Mouse (Mus musculus) stomach, embryonic 15.5 days (tissue): Measurements from ENCODE around the gene Hsf2bp. TPM values are rescaled to one million over a fixed set of nuclear protein-coding genes. Genes with fewer than 3 reads are reported as not detected.

ENCODE experiments used
- ATAC-seq: fragments of 200-750 bp; cut with Nextera tagmentation; 2 replicates; pipeline ENCODE4 v1.8.0; 2017; ENCODE audit warnings: low read depth, moderate number of reproducible peaks, moderate TSS enrichment; ENCODE audit not compliant: insufficient read depth, low FRiP score
- H3K27ac ChIP-seq: fragments of 300-500 bp; sonication (generic); 2 replicates; pipeline ENCODE4 v1.5.1; 2015; ENCODE audit warnings: mild to moderate bottlenecking, inconsistent platforms
- H3K27me3 ChIP-seq: fragments of 300-500 bp; sonication (generic); replicated peaks from 2 replicates; pipeline ENCODE4 v1.6.1; 2015; ENCODE audit warnings: inconsistent platforms
- H3K36me3 ChIP-seq: fragments of 300-500 bp; sonication (generic); 2 replicates; pipeline ENCODE4 v1.6.1; 2015; ENCODE audit warnings: inconsistent platforms
- H3K4me1 ChIP-seq: fragments of 300-500 bp; sonication (generic); 2 replicates; pipeline ENCODE4 v1.6.1; 2015; ENCODE audit warnings: inconsistent platforms
- H3K4me2 ChIP-seq: fragments of 300-500 bp; sonication (generic); 2 replicates; pipeline ENCODE4 v1.6.1; 2015; ENCODE audit warnings: mild to moderate bottlenecking, inconsistent platforms
- H3K4me3 ChIP-seq: fragments of 300-500 bp; sonication (generic); replicated peaks from 2 replicates; pipeline ENCODE4 v1.5.1; 2015; ENCODE audit warnings: inconsistent platforms
- H3K9ac ChIP-seq: fragments of 300-500 bp; sonication (generic); 2 replicates; pipeline ENCODE4 v1.6.1; 2015; ENCODE audit warnings: inconsistent platforms
- H3K9me3 ChIP-seq: fragments of 300-500 bp; sonication (generic); 2 replicates; pipeline ENCODE4 v1.6.1; 2016; ENCODE audit warnings: inconsistent platforms
- WGBS: fragments of 180-500 bp; shearing (Covaris S2); methylation state at CpG from one replicate; pipeline ENCODE4 v1.1.7; 2015; 5-methylcytosine and 5-hydroxymethylcytosine counted together
- polyA plus RNA-seq: library from polyadenylated mRNA; unstranded; fragments of >200 nt; fragmentation: Nextera tagmentation; extraction: Ambion mirVana; gene quantifications from 2 replicates; pipeline ENCODE4 v1.2.1, GENCODE M21; 2015

The Hsf2bp gene
- polyA plus RNA-seq, 1 experiment from 2014 or later = 0.50 TPM

DNA sequence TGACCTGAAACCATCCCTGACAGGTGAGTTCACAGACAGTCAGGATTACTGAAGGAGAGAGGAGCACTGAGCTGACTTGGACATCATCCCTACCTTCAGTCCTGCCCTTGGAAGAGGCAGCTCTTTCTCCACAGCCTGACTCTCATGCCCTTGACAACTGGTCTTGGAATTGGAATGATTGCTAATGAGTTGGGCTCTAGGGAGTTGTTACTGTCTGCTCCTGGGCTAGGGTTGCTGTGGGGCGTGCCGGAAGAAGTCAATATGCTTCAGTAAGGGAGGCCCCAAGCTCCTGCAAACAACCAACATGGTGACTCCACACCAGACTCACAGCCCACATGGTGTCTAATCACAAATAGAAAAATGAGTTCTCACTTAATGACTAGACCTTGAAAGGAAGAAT lies 21.7 kb upstream of the Hsf2bp start:
- H3K27me3 ChIP-seq = no peaks in the 10 kb centered on the region
- no peaks in the 10 kb centered on the region for H3K4me1 ChIP-seq
- no peak for ATAC-seq
- H3K9me3 ChIP-seq = no peaks in the 10 kb centered on the region
- no peak overlapping the region for H3K4me3 ChIP-seq
- no peak overlapping the region for H3K27ac ChIP-seq
- peaks cover 59% of the 10 kb centered on the region for H3K36me3 ChIP-seq
- no peak overlapping the region for H3K9ac ChIP-seq
- no peak overlapping the region for H3K4me2 ChIP-seq
- WGBS = 89% methylated on average over 2 of the region's 2 CpGs

DNA sequence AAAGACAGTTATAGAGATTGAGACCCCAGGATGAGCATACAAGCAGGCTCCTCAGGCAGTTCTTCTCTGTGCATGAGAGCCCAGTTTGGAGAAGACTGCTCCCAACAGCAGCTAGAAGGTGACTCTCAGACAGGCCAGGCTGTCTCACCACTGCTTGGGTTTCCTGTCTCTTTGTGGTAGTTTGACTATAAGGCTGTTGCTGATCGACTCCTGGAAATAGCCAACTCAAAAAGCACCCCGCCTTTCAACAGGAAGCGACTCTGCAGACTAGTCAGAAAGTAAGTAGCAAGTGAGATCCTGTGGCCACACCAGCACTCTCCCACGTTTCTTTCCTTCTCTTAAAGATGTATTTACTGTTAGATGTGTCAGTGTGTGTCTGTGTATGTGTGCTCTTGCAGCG lies 17.5 kb upstream of the Hsf2bp start:
- Histone ChIP-seq H3K4me1 (no peaks in the 10 kb centered on the region), H3K36me3 (peaks cover 58% of the 10 kb centered on the region), H3K4me3 (no peak overlapping the region), H3K4me2 (no peak overlapping the region), H3K27me3 (no peaks in the 10 kb centered on the region), H3K27ac (no peak overlapping the region), H3K9me3 (no peaks in the 10 kb centered on the region), H3K9ac (no peak overlapping the region)
- ATAC-seq = no peak
- 85% methylated on average over 5 of the region's 5 CpGs for WGBS

DNA sequence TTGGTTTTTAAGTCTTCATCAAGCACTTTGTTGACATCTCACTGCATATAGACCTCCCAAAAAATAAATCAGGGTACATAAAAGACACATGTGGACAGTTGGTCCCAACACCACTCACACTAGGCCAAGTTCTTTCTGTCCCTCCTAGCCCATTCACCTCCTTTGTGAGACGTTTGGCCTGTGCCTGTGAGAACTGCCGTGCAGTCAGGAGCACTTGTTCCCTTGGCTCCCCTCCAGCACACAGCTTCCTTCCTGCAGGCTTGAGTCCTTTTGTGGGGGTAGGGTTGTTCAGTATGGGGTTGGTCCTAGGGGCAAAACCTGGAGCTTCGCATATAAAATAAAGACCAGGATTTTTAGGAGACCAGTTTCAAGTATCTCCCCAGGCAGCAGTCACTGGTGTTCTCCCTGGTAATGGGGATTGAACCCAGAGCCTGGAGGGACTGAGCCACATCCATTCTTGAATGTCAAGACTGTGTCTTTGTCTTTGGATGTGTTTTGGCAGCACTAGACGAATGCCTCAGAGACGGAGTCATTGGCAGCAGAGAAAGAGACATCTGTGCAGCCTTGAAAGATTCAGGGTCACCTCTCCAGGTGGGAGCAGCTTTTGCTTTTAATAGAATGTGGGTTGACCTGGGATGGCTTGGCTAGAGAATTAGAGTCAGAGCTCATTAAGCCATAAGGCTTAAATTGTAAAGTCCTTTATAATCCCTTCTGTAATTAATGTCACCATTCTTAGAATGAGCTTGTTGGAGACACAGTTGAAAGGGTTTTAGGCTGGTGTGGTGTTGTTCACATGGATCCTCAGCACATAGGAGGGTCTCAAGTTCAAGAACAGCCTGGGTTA lies 16.3 kb upstream of the Hsf2bp start:
- Histone ChIP-seq H3K27ac (no peak overlapping the region), H3K4me2 (no peak overlapping the region), H3K4me3 (no peak overlapping the region), H3K9ac (no peak overlapping the region), H3K36me3 (peaks cover 56% of the 10 kb centered on the region), H3K27me3 (no peaks in the 10 kb centered on the region), H3K9me3 (no peaks in the 10 kb centered on the region), H3K4me1 (no peaks in the 10 kb centered on the region)
- no peak for ATAC-seq
- 68% methylated on average over 5 of the region's 5 CpGs for WGBS

DNA sequence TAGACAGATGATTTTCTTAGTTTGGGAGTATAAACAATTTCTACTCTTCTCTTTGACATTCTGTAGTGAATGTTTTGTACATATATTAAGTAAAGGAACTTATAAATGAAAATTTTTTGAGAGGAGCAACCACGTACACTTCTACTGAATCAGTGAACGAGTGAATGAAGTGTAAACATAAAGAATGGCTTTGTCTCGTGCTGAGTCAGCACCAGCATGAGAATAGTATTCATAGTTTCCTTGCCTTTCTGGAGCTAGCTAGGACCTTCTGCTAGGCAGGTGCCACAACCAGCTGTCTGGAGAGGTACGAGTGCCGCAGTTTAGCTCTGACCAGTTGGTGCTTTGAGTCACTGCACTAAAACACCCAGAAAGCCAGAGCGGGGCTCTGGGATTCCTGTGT lies 14.5 kb upstream of the Hsf2bp start:
- 88% methylated on average over 6 of the region's 6 CpGs for WGBS
- peaks cover 46% of the 10 kb centered on the region for H3K36me3 ChIP-seq
- no peak overlapping the region for H3K4me3 ChIP-seq
- H3K9me3 ChIP-seq = no peaks in the 10 kb centered on the region
- no peak for ATAC-seq
- H3K27ac ChIP-seq = no peak overlapping the region
- H3K9ac ChIP-seq = no peak overlapping the region
- no peaks in the 10 kb centered on the region for H3K27me3 ChIP-seq
- no peak overlapping the region for H3K4me2 ChIP-seq
- H3K4me1 ChIP-seq = no peaks in the 10 kb centered on the region

DNA sequence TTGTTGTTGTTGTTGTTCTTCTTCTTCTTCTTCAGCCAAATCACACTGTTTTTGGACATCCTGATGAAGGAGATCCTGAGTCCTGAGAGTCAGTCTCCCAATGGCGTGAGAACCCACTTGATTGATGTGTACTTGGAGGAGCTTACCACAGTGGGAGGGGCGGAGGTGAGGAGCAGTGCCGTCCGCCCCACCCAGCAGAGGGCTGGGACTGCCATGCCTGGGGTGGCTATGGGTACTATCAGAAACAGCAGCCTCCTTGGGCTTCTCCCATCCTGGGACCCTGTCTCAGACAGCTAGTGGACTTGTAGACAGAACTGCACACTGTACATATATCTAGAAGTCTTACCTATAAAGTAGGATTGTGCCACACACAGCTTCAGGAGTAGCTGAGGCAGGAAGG lies 13.8 kb upstream of the Hsf2bp start:
- Histone ChIP-seq H3K9ac (no peak overlapping the region), H3K36me3 (peaks cover 39% of the 10 kb centered on the region), H3K4me2 (no peak overlapping the region), H3K9me3 (no peaks in the 10 kb centered on the region), H3K4me1 (no peaks in the 10 kb centered on the region), H3K27ac (no peak overlapping the region), H3K4me3 (no peak overlapping the region), H3K27me3 (no peaks in the 10 kb centered on the region)
- WGBS = 70% methylated on average over 4 of the region's 4 CpGs
- no peak for ATAC-seq

DNA sequence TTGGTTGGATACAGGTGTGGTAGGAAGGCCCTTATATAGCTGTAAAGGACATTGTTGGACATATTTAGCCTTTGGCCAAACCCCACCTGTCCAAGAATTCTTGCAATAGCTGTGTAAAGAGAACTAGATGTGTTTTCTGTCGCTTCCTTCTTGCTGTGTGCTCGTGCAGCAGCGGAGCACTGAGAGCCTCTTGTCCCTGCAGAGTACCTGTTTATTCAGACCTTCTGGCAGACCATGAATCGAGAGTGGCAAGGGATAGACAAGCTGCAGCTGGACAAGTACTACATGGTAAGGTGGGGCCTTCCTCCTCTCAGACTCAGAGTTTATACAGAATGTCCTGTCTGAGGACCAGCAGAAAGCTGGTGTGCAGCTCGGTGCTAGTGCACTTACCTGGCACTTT lies 12.2 kb upstream of the Hsf2bp start:
- Histone ChIP-seq H3K4me1 (no peaks in the 10 kb centered on the region), H3K9ac (no peak overlapping the region), H3K4me2 (no peak overlapping the region), H3K27ac (no peak overlapping the region), H3K36me3 (peaks cover 39% of the 10 kb centered on the region), H3K4me3 (no peak overlapping the region), H3K9me3 (no peaks in the 10 kb centered on the region), H3K27me3 (no peaks in the 10 kb centered on the region)
- WGBS = 67% methylated on average over 5 of the region's 5 CpGs
- no peak for ATAC-seq

DNA sequence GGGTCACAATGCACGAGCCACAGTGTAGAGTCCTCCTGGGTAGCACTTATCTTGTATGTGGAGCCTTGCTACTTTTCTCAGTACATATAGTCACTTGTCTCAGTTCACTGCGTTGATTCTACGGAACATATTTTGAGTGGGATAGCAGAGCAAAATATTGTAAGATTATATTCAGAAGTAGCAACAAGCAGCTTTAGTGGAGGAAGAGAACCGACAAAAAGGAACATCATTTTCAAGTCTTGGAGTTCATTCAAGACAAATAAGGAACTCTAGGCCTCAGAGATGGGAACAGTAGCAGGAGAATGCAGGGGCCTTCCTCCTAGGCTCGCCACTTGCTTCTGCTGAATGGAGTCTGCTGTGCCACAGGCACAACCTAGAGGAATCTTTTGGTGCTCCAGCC lies 10.4 kb upstream of the Hsf2bp start:
- no peak for ATAC-seq
- Histone ChIP-seq H3K27ac (no peak overlapping the region), H3K4me3 (no peak overlapping the region), H3K4me1 (no peaks in the 10 kb centered on the region), H3K9me3 (no peaks in the 10 kb centered on the region), H3K9ac (no peak overlapping the region), H3K36me3 (peaks cover 31% of the 10 kb centered on the region), H3K27me3 (no peaks in the 10 kb centered on the region), H3K4me2 (no peak overlapping the region)
- 90% methylated on average over 5 of the region's 5 CpGs for WGBS

DNA sequence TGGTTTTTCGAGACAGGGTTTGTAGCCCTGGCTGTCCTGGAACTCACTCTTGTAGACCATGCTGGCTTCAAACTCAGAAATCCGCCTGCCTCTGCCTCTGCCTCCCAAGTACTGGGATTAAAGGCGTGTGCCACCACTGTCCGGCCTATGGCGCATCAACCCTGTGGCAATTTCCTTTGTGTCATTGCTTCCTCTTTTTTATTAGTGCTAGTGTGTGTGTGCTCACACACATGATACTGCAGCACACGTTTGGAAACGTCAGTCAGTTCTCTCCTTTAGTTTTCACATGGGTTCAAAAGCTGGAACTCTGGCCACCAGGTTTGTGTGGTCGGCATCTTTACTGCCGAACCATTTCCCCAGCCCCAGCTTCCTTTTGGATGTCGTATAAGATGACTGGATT lies 4.1 kb upstream of the Hsf2bp start:
- no peak overlapping the region for H3K4me3 ChIP-seq
- no peak overlapping the region for H3K4me2 ChIP-seq
- no peaks in the 10 kb centered on the region for H3K36me3 ChIP-seq
- WGBS = 80% methylated on average over 10 of the region's 10 CpGs
- no peak for ATAC-seq
- peaks cover 18% of the 10 kb centered on the region for H3K4me1 ChIP-seq
- no peak overlapping the region for H3K27ac ChIP-seq
- no peaks in the 10 kb centered on the region for H3K27me3 ChIP-seq
- no peak overlapping the region for H3K9ac ChIP-seq
- no peaks in the 10 kb centered on the region for H3K9me3 ChIP-seq

DNA sequence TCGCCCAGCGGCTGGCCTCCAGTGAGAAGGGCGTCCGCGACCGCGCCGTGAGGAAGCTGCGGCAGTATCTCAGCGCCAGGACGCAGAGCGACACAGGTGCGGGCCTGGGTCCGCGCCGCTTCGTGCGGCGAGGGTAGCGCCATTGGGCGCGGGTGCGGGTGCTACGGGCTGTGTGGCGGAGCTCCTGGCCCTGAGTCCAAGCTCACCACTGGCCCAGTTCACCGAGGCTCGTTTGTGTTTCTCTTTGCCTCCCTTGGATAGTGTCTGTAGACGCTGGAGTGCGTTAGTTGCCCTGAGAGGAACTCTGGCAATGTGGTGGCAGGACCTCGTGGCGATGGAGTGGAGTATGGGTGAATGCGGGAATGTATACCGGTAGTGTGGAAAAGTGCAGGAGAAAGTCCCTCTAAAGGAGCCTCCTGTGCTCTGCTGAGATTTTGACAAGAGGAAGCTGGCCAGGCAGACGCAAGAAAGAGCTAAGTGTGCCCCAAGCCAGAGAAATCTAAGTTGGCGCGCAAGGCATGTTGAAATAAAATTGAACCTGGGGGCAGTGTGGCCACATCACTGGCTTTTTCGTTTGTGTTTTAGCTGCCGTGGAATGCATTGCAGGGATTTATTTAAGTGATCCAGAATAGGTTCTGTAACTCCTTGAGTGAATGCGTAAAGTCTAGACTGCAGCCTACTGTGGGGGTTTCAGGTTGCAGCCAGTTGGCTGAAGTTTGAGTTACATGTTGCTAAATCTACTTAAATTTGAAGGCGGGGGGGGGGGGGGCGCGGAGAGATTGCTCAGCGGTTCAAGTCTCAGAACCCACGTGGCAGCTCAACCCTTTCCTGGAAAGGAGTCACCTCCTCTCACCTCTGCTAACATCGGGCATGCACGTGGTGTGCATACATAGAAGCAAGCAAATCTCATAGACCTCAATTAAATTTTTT lies 625 bp upstream of the Hsf2bp start:
- Histone ChIP-seq H3K27ac (peak overlapping the region; percentile 75), H3K36me3 (no peaks in the 10 kb centered on the region), H3K9ac (peak overlapping the region; percentile 73), H3K4me2 (peak overlapping the region; percentile 88), H3K27me3 (no peaks in the 10 kb centered on the region), H3K4me3 (peak overlapping the region; percentile 74), H3K9me3 (no peaks in the 10 kb centered on the region), H3K4me1 (peaks cover 19% of the 10 kb centered on the region)
- under 1% methylated on average over 46 of the region's 46 CpGs for WGBS
- ATAC-seq = peak; percentile 60

DNA sequence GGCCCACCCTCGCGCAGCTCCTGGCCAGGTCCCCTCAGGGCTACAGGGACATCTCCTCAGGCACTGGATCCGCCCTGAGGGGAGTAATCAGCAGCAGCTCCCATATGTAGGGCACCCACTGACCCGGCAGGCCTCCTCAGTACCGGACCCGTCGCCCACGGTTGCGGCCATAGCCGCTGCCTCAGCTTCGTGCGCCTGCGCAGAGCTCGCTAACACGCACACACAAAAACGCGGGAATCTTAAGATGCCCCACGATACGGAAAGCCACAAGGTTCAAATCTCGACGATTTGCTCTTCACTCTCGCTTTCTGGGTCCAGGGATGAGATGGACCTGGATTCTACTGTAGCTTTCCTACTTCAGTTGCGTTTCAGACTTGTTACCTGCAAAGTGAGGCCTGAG lies 1.8 kb downstream of the Hsf2bp start:
- H3K27ac ChIP-seq = no peak overlapping the region
- WGBS = 85% methylated on average over 23 of the region's 23 CpGs
- no peaks in the 10 kb centered on the region for H3K9me3 ChIP-seq
- H3K4me1 ChIP-seq = peaks cover 19% of the 10 kb centered on the region
- H3K4me2 ChIP-seq = no peak overlapping the region
- H3K9ac ChIP-seq = no peak overlapping the region
- no peak overlapping the region for H3K4me3 ChIP-seq
- H3K36me3 ChIP-seq = no peaks in the 10 kb centered on the region
- H3K27me3 ChIP-seq = no peaks in the 10 kb centered on the region
- no peak for ATAC-seq

DNA sequence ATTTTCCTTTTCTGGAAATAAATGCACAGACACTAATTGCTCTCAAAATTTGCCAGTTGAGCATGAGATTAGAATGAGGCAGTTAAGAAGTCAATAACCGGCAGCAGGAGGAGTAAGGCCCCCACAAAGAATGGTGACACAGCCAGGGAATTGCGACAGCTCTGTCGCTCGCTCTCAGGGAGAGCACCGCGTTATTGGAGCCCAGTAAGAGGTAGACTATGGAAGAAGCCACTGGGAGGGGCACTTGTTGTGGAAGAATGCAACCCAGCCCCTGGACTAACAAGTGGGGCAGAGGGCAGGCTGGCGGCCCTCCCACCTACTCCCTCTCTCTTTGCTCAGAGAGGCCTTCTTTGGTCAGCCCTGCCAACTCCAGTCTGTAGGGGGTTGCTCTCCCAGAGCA lies 4.5 kb downstream of the Hsf2bp start:
- Histone ChIP-seq H3K27me3 (no peaks in the 10 kb centered on the region), H3K27ac (no peak overlapping the region), H3K9me3 (no peaks in the 10 kb centered on the region), H3K4me1 (peaks cover 7% of the 10 kb centered on the region), H3K4me3 (no peak overlapping the region), H3K4me2 (no peak overlapping the region), H3K36me3 (no peaks in the 10 kb centered on the region), H3K9ac (no peak overlapping the region)
- WGBS = 51% methylated on average over 7 of the region's 7 CpGs
- ATAC-seq = no peak

DNA sequence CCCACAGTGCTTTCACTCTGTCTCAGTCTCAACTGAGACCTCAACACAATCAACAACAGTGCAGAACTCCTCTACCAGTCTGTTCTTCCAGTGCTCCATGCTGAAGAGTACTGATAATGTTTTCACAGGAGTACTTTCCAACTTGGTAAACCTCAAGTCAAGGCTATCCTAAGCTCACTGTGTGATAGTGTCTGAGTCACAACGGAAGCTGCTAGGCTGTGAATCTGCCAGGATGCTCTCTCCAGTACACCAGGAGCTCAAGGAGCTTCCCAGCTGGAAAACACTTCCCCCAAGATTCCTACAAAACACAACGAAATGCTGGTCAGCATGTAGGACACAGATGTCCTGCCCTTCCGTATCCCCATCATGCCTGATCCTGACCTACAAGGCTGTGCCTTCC lies 7.8 kb downstream of the Hsf2bp start:
- no peak overlapping the region for H3K27ac ChIP-seq

More for the DNA sequence above, 7.8 kb downstream of the Hsf2bp start:
- Histone ChIP-seq H3K9me3 (no peaks in the 10 kb centered on the region), H3K4me3 (no peak overlapping the region), H3K36me3 (no peaks in the 10 kb centered on the region), H3K4me2 (no peak overlapping the region), H3K4me1 (no peaks in the 10 kb centered on the region), H3K27me3 (no peaks in the 10 kb centered on the region), H3K9ac (no peak overlapping the region)
- 76% methylated on average over 3 of the region's 3 CpGs for WGBS
- ATAC-seq = no peak
